Mouse (Mus musculus) G1E (cell line): ENCODE results near the gene Serinc4.

ENCODE experiments used
- CTCF ChIP-seq: IDR thresholded peaks from 2 replicates; pipeline ENCODE4 v1.5.1; 2012; ENCODE audit warnings: low read depth, low read length, inconsistent platforms, mixed read lengths
- GATA2 ChIP-seq: IDR thresholded peaks from 2 replicates; pipeline ENCODE4 v1.6.1; 2012; ENCODE audit warnings: low read depth, low read length, inconsistent platforms, borderline replicate concordance

DNA sequence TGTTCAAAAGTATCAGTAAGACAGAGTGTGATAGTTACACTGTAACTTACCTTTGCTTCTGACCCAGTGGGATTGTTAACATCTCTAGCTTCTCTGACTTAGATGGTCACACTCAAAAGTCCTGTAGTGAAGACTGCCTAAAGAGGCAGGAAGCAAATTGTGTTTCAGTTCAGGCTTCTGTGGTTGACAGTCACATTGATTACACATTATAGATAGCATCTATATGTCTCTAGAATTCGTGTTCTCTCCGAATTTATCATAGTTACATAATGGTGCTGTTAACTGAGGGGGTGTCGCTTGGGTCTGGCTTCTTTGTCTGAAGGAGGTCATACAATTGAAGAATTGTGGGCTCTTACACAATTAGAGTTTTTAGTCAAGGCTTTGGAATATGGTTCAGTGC, 41.5 kb downstream of the Serinc4 start:
- no peak for TF ChIP-seq CTCF
- no peak for TF ChIP-seq GATA2
